Mouse (Mus musculus) frontal cortex, postnatal 36 days (tissue): ENCODE results near the gene Ociad1.

Experiments
- DNase-seq, 2 experiments: peaks; one replicate each; pipeline ENCODE4 v3.0.0; 2022; ENCODE audit warnings: low spot score in 2 of 2

Ociad1 gene

DNA sequence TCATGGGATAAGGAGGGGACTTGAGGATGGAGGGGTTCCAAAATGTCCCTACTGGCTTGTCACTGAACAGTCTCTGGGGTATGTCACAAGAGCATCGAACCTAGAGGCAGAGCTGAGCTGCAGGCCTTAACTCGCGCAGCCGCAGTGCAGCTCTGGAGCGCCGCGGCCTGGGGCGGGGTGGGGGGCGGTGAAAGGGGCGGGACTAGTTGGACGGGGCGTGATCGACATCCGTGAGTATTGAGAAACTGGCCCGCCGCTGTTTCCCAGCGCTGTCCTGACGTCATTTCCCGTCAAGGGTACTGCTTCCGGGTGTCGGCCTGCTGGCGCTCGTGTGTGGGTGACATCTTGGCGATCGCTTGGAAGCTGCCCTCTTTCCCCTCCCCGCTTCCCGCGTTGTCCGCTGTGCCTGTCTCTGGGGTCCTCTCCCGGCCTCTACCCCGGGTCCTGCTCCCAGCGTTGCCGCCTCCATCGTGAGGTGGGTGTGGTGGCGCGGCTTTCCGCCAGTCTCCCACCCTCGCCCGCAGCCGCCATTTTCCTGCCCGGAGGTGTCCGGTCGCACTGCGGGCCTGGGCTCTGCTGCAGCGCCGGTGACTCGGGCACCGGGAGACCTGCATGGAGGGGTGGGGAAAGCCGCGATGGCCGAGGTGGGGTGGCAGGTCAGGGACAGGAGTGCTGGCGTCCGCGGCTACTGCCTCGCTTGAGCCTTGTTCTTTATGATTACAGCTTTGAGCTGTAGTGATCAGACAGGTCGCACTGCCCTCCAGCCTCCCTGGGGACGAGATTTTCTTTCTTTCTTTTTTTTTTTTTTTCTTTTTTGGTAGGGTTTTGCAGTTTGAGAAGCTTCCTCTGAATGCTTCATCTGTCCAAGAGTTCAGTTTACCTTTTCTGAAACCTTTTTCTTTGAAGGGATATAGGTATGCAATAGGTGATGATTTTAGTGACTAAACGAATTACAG lies at the start of gene Ociad1:
Gene Ociad1, plus strand, starts transcription at position 283 of the 956 bp plus-strand sequence.
- peak; percentile 95 to 97 for DNase-seq

DNA sequence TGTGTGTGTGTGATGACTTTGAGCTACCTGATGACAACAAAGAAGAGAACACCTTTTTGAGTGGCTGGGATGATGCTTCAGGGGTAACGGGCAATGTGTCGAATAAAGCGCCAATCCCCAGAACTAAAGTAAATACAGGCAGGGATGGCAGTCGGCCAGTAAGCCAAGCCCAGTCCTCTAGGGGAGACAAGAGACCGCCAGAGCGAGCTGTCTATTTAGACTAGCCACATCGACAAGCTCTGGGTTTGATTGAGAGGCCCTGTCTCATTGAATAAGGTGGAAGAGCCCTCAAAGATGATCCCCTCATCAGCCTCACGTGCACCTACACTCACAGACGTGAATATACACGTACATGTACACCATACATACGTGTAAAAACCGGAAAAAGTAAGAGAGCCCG lies 48.2 kb upstream of the Ociad1 start:
- DNase-seq, result no peak

DNA sequence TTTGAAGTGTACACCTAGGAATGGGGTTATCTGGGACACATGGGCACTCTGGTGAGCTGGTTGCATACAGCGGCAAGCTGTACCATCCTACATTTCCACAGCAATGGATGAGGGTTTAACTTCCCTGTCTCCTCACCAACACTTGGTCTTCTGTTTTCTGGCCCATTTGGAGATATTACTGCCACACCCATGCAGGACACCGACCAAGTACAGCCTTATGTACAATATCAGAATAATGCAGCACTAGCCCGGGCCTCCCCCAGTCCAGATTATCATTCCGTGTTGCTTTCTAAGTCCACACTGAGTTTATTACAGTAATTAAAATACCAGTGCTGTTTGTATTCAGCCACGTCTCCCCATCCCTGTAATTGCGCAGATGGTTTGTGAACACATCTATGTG lies 46.2 kb upstream of the Ociad1 start:
- DNase-seq, result no peak

DNA sequence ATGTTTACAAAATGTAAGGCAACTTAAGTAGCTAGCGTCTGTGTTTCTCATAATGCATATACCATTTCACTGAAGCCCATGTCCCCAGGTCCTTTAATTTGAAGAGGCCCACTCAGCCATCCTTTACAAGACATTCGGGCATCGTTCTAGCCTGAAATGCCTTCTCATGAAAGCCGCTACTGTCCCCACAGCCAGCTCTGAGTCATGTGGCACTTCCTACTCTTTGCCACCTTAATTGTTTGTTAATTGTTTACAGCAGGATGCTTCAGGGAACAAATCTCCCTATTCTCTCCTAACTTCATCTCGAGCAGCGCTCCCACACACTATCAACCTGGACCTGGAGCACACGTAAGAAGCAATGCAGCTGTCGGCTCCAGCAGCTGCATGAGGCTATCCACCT lies 44.4 kb upstream of the Ociad1 start:
- DNase-seq, result no peak

DNA sequence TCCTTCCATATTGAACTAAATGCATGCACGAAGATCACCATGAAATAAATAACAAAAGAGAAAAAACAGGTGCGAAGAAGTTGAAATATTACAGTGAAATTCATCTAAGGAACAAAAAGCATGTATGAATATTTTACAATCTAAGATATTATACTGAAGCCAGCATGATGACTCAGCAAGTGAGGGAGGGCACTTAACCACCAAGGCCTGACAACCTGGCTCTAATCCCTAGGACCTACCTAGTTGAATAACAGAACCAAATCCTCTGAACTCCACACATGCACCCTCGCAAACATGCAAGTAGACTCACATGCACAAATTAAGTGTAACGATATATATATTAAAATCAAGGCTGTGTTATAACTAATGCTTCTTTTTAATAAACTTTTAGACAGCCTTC lies 43.2 kb upstream of the Ociad1 start:
- DNase-seq, result no peak

DNA sequence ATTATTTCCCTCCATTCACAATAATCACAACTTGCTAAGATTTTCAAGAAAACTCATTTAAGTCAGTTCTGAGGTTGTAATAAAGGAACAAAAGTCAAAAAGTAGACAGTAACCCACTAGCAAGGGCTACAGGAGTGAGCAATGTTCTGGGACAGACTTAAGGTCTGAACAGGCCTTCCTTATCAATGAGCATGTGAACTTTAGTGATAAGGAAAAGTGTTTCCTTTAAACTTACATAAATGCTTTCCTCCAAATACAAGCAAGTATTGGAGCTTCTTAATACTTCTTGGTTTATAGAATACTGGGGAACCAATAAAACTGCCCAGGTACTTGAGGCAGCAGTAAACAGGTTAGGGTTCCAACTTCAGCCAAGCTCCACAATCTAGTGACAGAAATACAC lies 39.8 kb upstream of the Ociad1 start:
- no peak for DNase-seq

DNA sequence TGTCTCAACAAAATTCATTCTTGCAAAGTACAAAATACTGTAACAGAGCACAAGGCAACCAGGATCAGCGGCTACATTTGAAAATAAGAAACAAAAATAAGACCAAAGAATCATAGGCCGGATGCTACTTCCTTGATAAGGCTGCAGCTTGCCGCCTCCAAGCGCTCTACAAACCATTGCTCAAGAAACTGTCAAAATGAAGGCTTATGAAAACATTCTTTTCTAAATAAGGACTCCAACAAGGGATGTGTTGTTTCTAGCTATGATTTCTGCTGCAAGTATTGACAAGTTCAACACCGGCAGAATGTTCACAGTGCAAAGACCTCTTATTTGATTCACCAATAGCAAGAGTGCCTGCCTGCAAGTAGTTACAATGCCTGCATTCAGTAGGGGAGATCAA lies 37.9 kb upstream of the Ociad1 start:
- DNase-seq, result no peak

DNA sequence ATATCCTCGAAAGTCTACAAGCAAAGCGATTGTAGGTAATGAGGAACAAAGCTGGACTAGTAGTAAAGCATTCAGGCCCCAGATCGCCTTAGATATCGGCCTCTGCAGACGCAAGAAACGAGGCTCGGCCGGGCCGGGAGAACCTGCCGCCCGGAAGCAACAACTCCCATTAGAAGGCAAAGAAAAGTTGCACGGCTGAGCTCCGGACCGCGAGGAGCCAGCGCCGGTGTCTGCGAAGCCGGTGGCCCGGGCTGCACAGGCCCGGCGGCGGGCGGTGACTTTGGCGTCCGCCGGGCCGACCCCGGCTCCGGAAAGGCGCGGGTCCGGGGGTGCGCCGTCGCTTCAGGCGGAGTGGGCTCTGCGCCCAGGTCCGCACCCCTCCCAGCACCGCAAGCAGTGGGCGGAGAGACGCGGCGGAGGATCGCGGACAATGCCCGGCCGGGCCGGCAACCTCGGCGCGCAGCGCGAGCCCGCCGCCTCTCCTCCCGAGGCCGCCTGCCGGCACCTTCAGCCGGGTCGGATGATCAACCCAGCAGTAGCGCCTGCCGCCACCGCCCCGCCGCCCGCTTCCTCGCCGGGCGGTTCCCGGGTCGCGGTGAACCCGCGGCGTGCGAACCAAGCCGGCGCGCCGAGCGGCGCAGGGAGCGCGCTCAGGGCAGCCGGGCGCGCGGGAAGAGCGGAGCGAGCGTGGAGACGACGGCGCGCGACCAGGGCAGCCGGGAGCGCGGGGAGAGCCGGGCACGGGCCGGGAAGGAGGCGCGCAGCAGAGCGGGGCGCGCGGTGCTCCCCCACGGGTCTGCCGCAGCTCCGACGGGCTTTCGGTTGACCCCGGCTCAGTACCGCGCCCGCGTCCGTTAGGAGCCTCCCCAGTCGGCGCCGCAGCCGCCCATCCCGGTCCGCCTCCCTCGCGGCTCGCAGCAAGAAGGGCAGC lies 37.0 kb upstream of the Ociad1 start:
- DNase-seq, result peak; percentile 50 to 51

DNA sequence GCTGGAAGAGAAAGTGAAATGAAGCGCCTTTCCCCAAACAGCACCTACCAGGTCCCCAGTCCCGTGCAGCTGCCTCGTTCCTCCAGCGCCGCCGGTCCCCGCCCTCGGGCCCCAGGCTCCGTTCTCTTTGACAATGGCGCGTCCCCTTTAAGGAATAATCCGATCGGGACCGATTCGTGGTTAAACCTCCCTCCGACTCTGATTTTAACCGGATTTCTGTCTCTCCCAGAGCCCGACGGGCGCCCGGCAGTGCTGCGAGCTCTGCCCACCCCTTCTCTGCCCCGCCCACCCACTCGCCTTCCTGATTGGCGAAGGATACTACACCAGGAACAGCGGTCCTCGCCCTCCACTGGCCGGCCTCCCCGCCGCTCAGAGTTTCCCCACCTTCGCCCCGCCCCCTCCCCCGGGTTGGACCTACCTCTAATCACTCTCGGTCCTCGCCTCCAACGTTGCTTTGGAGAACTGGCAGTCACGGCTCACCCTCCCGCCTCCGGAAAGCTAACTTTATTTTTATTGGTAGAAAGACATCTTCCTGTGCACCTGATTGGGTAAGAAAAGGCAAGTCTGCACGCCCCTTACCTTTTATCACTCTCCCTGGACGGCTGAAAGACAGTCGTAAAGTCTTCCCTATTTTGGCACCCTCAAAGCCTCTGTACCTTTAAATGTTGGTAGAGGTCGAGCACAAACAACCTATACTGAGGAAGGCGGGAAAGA lies 36.1 kb upstream of the Ociad1 start, which contains the start of gene Fryl:
Gene Fryl, minus strand, starts transcription at position 268 of the 714 bp plus-strand sequence.
- peak; percentile 87 to 94 for DNase-seq

DNA sequence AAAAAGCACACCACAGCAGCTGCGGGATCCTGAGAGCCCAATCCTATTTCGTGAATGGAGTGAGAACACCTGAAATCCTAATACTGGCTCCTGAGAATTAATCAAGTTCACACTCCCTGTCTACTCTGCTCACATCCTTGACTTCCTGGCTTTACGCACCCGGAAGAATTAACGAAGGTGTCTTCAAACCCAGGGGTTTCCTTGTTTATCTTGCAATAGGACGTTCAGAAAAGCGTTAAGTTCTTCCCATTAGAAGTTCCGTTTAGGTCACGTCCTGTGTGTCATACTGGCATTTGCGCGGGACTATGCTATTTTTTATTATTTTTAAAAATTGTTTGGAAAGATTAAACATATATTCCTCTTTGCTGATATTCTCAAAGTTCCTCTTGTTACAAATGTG lies 35.5 kb upstream of the Ociad1 start:
- no peak for DNase-seq

DNA sequence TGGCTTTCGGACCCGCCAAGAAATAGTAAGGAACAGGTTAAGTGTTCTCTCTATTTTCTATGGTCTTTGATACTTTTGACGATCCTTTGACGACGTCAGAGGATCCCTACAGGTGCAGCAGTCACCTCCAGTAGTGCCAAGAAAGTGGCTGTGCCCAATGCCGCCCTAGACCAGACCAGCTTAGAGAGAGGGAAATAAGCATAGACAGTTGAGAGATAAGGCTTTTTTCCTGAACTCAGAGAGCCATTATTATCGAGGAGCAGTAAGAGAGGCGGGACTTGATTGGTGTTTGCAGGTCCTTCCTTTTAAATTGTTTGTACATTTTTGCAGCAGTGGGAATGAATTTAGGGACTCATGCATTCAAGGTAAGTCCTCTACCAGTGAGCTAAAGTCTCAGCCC lies 34.9 kb upstream of the Ociad1 start:
- no peak for DNase-seq

DNA sequence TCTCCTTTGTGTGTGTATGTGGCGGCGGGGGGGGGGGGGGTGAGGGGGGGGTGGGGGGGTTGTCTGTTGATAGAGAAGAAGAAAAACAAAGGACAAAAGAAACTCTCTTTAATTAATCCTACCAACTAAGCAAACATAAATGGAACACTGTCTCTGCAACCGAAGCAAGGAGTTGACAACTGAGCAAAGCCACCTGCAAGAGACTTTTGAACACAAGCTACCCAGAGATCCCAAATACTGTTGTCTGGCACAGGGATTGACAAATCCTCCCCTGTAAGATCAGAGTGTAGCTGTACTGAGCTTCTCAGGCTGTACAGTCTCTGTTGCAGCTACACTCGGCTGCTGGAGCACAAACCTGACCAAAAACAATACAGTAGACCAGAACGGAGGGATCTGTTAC lies 28.5 kb upstream of the Ociad1 start:
- DNase-seq, result no peak

DNA sequence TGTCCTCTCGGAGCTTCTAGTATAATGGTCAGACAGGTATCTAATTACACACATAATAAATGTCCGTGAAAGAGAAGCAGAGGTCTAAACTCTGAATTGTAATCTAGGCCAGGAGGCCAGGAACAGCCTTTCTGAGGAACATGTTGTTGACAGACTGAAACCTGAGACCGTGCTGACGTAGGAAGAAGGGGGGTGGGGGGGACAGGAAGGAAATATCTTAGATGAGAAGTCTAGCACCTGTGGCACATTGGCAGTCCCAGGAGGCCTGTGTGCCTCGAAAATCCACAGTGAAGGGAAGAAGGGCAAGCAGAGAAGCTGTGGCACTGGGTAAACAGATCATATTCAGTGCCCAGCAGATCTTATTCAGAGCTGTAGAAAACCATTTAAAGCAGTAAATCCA lies 27.1 kb upstream of the Ociad1 start:
- no peak for DNase-seq

DNA sequence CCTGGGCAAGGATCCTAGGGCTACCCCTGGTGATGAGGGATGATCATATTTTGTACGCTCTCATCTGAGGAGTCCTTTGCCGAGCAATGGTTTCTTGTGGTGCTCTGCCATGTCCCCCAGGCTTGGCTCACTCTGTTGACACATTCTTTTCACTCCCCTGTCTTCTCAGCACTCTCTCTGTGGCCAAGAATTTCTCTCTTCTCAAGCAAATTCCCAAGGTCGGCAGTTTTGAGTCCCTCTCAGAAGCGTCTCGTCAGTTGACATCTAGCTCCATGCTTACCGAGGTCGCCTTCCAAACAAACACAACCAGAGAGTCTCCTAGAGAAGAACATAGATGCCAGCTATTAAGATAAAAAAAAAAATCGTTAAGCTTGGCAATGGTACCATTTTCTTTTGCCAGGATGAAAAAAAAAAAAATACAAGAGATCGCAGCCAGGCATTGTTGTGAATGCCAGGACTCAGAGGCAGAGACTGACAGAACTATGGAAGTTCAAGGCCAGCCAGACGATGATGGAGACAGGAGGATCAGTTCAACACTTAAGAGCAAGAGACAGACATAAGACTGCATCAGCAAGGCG lies 23.9 kb upstream of the Ociad1 start:
- DNase-seq, result no peak

DNA sequence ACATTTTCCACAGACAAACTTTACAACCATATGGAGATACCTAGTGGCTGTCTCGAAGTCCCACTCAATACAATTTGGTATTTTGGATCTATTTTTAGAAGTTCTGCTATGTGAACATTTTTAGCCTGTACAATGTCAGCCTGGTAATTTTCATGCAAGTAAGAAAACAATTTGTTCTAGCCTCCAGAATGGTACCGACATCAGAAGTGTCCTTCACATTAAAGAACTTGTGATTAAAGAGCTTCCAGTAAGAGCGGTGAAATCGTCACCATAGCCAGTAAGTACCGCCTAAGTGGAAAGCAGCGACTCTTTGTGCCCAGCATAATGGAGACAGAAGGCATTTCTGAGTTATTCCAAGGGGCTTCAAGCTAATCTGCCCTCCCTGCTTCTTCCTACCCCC lies 22.0 kb upstream of the Ociad1 start:
- no peak for DNase-seq

DNA sequence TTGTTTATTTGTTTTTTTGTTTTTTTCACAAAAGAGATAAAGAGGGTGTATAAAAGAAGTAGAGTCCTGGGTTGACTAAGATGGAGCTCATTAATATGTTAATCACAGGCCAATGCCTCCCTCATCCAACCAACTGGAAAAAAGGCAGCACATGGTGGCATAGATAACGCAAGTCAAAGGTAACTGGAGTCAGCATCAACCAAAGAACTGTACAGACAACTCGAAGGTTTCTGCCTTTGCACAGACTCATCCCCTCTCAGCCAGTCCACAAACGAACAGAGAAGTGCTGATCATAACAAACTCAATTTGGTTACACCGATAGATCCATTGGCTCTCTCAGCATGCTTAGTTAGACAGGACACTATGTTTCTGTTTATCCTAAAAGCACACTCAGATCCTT lies 19.4 kb upstream of the Ociad1 start:
- no peak for DNase-seq

DNA sequence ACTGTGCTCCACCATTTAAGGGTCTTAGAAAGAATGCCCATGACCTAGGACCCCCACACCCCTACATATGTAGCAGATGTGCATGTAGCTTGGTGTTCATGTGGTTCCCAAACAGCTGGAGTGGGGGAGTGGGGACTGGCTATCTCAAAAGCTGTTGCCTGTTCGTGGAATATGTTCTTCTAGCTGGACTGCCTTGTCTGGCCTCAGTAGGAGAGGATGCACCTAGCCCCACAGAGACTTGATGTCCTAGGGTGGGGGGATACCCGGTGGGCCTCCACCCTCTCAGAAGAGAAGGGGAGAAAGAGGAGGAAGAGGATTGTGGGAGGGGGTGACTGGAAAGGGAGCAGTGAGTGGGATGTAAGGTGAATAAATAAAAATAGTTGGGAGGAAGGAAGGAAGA lies 17.6 kb upstream of the Ociad1 start:
- no peak for DNase-seq

DNA sequence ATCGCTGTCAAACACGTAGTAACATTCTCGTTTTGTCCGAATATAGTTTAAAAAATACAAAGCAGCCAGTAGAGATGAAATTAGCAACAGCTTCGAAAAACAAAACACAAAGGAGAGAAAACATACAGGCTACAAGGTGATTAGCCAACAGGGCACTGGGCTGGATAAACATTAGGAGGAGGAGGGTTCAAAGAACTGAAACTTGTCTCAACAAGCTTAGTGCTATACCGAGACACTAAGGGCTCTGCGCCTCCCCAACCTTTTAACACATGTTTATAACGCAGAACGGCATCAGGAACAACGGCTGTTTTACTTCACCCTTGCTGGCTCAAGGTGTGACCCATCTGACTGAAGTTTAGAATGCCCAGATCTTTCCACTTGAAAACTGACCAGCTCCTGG lies 13.4 kb upstream of the Ociad1 start:
- DNase-seq, result no peak

DNA sequence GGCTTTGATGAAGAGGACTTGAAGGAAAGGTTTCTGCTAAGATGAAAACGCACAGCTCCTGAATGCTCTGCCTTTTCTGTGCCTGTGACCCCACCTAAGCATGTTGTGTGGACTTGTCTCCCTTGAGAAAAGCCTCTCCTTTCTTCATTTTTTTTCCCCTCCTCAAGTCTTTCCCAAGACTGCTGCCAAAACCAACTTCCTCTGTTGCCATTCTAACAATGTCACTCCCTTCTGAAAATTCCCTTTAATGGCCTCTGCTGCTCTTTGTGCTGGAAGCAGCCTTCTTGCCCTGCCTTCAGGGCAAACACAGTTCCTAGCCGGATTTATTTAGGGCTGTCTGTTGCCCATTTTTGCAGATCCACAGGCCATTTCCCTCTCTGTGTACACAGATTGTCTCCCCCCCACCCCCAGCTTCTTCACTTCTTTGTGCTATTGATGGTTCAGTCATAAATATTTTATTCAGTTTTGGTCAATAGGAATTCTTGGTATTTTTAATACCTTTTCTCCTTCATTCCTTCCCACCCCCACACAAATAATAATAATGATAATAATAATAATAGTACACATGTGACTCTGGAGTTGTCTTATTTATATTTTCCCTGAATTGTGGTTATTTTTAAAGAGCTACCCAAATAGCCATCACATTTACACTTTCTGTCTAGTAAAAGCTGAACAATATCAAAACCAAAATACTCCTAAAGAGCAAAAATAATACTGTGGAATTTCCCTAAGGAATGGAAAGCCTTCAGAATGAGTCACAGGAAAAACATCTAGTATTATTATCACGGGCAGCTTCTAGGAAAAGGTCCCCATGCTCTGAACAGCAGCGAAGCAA lies 12.6 kb upstream of the Ociad1 start:
- DNase-seq, result no peak

DNA sequence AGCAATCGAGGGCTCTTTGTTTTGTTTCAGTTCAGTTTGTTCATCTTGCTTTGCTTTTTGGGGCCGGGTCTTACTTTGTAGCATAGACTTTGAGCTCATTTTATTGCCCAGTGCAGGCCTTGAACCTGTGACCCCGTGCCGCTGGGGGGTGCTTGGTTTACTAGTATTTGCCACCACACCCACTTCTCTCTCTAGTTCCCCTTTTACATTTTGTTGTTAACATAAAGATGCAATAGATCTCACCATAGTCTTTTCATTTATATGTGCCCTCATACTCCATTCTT lies 12.1 kb upstream of the Ociad1 start:
- no peak for DNase-seq

DNA sequence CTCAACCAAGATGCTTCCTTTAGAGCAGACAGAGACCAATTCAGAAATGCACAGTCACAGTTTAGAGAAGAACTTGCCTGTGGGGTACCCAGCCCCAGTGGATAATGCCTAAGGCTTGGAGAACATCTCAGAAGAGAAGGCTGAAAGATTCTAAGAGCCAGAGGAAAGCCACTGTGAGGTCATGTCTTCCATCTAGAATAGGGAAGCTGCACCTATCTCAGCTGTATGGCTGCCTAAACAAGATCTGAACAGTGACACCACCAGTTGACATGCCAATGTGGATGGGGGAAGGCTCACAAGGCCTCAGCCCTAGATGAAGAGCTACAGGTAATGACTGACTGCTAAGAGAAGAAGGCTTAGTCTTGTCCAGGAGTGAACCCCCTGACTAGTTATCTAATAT lies 8.5 kb upstream of the Ociad1 start:
- DNase-seq, result no peak
